Mouse (Mus musculus) yolk sac, embryonic 10.5 days (tissue): ENCODE data around the gene Sec61a2.
A peak's percentile ranks its signal among the peaks of the same experiment; 100 is the strongest.

ENCODE experiments used
- DNase-seq: peaks from one replicate; pipeline ENCODE4 v3.0.0-alpha.2; 2017; ENCODE audit warnings: low spot score

The Sec61a2 gene

DNA sequence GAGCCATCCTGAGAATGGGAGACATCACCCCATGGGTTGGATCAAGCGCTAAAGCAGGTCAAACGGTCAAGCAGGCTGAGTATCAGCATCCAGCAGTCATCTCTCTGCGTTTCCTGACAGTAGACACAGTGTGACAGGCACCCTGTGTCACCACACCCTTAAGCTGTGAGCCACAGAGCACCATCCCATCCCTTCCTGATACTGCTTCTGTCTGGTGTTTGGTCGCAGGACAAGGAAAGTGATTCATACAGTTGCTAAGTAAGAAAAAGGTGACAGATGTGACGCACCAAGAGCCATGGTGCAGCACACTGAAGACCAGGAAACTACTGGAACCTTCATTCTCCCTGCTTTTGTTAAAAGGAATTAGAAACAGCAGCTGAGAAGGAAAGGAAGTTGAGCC lies 6.4 kb downstream of the Sec61a2 start:
- no peak for DNase-seq

DNA sequence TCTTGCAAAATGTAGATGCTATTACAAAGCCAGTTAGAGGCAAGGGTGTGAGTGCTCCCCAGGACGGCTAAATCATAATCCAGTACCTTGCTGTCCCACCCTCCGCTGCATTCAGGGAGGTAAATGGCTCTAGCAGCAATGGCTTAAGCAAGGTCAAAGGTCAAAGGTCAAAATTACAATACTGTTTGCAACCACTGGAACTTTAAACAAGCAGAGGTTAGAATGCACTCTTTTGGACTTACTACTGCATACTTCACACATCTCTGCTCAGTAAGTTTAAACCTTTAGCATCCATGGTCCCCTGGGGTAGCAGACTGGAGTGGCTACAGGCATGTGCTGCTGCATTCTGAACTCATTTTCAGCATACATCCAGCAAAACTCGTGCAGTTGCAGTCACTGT lies 17.8 kb downstream of the Sec61a2 start:
- peak; percentile 76 for DNase-seq

DNA sequence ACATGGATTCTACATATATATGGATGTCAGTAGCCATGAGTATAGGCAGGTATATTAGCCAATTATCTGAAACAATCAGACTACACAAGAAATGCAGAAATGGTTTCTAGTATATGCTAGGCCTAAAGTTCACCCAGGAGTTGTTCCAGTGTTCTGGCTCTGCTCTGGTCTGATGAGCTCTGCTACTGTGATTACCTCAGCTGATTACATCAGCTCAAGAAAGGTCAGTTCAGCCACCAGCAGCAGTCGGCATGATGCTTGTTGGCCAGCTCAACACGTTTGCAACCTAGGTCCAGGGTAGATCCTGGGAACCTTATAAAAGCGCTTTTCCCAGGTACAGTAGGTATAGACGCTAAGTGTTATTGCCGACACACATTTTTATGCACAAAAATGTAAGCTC lies 25.5 kb downstream of the Sec61a2 start:
- DNase-seq = no peak

DNA sequence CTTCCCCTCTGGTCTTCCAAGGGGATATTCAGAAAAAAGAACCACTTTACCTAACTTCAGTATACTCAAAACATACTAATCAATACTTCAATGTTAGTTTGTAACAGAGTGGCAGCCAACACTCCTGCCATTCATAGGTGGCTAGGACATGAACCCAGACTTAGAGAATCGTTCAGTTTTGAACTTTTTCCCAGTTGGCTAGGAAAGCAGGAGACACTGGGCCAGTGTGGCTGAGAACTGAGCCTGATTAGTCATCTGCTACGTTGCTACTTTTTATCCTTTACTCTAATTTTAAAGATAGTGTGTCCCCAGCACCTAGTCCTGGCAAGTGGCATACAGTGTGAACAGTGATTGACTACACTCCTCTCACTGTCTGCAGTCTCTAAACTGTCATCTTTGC lies 27.6 kb downstream of the Sec61a2 start:
- no peak for DNase-seq

DNA sequence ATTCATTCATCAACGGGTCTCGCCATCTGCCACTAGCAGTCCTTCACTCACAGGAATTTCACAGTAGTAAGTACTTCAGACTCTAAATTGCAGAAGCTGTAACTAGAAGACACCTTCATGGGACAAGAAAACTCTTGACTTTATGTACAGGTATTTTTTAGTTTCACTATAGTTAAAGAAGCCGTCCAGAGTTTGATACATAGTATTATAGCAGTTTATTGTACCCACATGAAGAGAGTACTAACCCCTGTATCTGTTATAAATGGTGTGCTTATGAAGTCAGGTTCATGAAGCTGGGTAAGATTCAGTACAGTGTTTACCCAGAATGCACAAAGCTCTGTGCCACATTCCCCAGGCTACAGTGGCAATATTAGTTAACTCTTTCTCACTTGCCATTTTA lies 32.4 kb downstream of the Sec61a2 start, which contains the start of gene Gm13199:
TSS of gene Gm13199 (minus strand) at position 101 of the 400 bp plus-strand sequence.
- DNase-seq = no peak

DNA sequence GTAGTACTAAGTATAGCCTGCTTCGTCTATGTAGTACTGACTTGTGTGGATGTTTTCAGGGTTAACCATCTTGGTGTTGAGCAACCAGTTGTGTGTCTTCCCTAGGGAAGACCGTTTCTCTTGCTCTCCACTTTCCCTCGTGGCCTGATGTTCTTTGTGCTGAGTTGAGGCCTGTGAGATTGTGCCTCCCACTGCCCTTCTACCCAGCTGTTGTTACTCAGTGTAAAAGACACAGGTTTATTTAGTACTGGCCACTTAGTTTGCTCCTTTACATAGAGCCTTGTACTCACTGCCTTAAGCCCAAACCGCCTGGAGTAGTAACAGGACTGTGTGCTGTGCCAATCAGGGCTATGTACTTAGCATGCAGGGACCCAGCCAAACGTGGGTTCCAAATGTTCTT lies 43.4 kb downstream of the Sec61a2 start:
- DNase-seq = no peak

DNA sequence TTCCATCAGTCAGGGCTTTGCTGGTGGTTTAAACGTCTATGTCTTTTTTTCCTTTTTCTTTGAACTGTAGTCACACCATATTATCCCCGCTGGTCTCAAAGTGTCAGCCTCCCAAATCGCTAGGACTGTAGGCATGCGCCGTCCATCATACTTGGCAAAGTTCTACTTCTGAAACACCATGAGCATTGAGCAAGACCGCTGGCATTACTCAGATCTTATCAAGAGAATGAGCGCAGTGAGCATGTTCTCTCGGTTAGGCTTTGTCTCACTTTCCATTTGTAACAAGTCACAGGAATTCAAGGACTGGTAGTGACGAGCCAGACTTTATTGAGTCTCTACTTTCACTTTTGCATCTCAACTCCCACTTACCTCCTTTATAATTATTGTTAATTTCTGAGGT lies 44.1 kb downstream of the Sec61a2 start:
- DNase-seq = no peak

DNA sequence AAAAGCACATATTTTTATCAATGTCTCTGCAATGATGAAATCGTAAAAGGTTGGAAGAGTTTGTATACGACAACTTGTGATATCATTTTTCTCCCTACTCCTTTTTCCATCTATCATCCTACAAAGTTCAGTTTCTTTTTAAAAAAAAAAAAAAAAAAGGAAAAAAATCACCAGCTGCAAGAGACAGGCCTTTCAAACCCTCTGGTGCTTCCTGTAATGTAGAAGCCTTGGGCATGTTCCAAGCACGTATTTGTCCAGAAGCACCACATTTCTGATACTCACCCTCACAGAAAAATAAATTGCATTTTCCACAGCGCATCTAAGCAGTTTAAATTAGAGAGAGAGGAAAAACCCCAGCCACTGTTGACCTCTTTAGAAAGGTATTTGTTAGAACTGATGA lies 49.4 kb downstream of the Sec61a2 start:
- no peak for DNase-seq

DNA sequence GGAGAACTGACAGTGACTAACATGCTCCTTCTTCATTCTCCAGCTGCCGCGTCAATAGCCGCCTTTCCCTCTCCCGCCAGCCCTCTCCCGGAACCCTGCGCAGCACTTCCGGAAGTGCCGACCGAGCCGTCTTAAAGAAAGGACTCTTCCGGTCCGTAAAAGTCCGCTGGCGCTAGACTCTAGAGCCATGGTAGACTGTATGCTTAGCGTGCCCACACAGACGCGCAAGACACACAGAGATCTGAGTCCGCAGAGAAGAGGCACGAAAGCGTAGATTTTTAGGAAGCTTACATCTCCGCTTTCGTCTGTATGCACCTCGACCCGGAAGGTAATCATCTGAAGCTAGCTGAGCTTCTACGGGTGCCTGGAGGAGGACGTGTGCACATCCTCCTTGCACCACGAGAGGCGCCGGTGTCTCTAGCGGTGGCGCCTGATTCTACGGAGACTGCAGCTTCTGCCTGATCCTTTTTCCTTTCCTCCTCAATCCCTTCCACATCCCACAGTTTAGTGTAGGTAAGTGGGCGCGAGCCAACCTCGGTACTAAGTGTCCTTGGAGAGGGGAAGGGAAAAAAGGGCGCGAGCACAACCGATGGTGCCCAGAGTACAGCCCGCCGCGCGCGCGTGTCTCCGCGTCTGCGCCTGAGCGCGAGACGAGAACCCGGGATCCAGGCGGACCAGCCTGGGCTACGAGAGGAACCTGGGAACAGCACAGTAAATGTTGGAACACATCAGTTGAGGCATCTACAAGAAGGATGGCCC lies 50.2 kb downstream of the Sec61a2 start, which contains the start of the genes Nudt5 and Cdc123:
TSS of gene Nudt5 (plus strand) at position 147 of the 759 bp plus-strand sequence.
TSS of gene Cdc123 (minus strand) at position 292 of the 759 bp plus-strand sequence.
- DNase-seq = peak; percentile 90

DNA sequence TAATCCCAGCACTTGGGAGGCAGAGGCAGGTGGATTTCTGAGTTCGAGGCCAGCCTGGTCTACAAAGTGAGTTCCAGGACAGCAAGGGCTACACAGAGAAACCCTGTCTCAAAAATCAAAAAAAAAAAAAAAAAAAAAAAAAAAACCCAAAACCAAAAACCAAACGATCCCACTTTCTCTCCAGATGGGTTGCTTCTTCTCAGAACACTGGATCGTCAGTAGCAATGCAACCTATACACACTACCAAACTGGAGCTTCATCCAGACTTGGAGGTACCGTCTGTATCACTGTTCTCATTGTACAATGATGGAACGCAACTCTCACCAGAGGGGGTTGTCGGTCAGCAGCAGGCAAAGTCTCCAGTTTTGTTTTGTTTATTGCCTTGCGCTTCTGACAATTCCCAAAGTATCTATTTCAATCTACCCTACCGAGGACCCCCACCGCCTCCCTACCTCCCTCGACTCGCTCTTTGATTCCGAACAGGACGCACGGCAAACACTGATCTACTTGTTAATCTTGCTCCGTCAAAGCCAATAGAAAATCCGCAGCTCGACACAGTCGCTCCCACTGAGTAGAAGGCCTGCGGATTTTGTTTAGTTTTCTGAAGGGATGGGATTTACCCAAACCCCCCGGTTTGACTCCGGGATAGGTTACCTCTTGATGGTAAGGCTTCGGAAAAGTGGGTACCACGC lies 50.9 kb downstream of the Sec61a2 start:
- DNase-seq = no peak

DNA sequence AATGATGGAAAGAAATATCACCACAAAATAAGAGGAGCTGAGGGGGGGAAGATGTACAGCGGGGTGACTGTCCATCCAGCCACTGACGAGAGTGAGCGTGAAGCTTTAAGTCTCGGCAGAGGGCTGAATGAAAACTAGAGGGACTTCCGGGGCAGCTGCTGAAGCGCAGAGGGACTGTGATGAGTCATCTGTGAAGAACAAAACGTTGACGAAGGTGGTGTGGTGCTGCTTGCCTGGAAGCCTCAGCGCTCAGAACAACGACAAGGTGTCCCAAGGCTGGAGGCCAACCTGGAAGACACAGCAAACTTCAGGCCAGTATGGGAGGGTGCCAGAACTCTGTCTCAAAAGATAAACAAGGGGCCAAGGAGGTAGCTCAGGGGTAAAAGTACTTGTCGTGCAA lies 54.4 kb downstream of the Sec61a2 start:
- DNase-seq = no peak

DNA sequence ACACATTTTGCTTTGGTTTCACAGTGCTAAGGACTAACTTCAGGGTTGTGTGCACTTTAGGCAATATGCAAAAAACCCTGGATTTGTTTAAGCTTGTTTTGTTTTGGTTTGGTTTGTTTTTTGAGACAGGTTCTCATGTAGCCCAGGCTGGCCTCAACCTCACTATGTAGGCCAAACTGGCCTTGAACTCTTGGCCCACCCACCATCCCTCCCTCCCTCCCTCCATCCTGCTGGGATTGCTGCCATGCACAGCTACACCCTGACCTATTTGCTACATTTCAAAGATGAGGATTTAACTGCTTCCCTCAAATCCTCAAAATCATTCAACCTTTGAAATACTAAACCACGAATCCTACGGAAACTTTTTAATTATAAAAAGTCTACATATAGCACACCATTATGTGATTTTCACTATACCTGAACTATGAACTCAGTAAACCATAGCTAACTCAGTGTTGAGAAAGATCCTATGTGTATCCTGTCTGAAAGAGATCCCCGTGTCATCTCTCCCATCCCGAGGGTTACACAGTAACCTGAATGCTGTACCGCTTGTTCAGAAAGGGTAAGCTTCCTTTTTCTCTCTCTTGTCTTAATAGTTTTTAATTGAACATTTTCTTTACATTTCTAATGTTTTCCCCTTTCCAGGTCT lies 69.8 kb downstream of the Sec61a2 start:
- DNase-seq = no peak

DNA sequence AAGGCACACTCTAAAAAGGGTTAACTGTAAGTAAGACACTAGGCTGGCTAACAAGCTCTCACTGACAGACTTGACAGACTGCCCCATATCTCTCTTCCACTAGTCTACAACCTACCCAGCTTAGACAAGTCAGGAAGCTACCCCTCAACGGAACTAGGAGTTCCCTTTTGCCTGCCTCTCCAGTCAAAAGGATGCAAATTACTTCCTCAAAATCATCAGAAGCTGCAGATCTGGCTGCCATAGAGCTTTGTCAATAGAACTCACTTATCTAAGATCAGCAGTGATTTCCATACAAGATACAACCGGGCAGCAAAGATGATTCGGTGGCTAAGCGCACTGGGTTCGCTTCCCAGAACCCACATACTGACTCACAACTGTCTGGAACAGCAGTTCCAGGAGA lies 70.5 kb downstream of the Sec61a2 start:
- no peak for DNase-seq

DNA sequence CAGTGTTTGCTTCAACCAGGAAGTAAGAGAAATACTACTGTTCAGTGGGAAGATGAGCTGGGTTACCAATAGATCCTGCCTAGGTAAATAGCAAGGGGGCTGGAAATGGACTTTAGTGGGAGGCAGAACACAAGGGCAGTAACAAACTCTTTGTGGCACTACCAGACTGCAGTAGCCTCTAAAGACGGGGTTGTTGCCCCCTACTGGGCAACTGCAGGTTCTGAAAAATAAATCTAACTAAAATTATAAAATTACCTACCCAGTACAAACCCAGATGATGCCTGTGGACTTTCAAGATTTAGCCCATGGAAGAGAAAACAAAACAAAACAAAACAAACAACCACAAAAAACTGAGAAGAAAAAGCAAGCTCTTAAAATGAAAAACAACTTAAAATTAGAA lies 71.0 kb downstream of the Sec61a2 start:
- no peak for DNase-seq

DNA sequence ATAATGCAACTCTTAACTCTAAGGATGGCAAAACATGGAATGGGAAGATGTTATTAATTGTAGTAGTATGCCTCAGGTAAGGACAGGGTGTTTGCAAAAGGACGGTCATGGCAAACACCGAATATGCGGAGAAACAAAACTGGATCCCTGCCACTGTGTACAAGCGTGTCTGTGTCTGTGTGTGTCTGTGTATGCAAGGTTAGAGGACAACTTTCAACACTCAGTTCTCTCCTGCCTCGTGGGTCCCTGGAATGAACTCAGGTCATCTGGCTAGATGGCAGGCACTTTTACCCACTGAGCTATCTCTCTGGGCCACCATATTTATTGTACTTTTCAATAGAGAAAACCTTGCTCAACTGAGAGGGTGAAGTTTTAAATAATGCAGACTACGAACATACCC lies 72.8 kb downstream of the Sec61a2 start:
- no peak for DNase-seq

DNA sequence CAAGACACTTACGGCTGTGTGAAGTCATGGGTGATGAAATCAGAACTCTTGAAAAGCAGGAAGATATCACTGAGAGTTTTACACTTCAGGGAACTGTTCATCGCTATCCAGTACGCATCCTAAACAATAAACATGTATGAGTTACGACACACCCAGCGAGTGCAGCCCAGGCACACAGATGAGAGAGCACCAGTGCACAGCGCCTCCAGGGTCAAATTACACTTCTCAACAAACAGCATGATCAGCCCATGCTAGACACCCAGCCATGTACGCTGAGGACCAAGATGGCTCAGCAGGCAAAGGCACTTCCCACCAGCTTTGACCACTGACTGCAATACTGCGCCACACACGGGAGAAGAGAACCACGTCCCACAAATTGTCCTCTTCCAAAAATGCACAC lies 74.0 kb downstream of the Sec61a2 start:
- DNase-seq = no peak
